Mouse (Mus musculus): ENCODE results near the gene Map3k13. TPM values are rescaled to one million over a fixed set of nuclear protein-coding genes. Genes with fewer than 3 reads are reported as not detected.

Gene Map3k13
- polyA plus RNA-seq, 1 experiment from 2014 or later, result 1.5 TPM

DNA sequence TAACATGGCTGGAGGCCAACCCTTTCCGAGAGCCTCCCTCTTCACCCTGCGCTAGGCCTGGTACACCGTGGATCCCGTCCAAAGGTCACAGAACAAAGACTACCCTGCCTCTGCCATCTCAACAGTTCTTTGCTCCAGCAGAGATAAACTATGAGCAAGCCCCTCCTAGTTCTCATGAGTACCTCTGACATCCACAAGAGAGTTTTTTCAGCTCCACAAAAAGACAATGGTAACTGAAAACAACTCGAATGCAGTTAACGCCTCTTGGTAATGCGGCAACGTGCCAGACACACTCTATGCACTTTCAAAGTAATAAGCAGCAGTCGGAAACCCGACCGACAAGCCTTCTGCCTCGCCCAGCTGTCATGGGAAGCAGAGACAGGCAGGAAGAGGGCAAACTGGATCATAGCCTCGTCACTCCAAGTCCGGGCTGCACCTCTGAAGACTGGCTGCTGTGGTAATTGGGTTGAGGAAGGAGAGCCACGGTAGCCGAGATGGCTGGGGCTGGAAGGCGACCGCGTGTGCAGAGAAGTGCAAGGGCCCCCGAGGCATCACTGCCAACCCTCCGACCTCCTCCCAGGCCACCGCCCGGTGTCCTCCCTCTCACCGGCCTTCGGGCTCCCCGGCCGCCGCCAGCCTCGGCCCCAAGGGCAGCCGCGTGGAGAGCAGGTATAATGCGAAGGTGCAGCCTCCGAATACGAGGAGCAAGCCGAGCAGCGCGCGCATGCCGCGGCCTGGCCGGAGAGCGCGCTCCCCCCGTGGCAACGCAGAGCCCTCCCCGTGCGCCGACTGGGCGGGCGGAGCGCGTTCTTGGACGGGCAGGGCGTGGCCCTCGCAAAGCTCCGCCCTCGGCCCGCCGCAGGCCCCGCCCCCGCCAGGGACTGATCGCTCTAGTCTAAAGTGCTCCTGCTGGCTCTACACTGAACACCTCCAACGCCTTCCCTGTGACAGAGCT, 152.9 kb downstream of the Map3k13 start, which contains the start of gene Tmem41a:
Gene Tmem41a (minus strand): TSS at position 792 of the 955 bp plus-strand sequence.
- Histone ChIP-seq H3K9me3 (no peaks in the 10 kb centered on the region), H3K27me3 (no peaks in the 10 kb centered on the region), H3K4me1 (no peaks in the 10 kb centered on the region), H3K36me3 (no peaks in the 10 kb centered on the region), H3K27ac (no peak within 1 kb of the TSS), H3K4me2 (replicated peaks) (peak within 1 kb of the TSS; percentile 66), H3K9ac (peak within 1 kb of the TSS; percentile 70), H3K4me3 (peak within 1 kb of the TSS; percentile 64)
- ATAC-seq (ENCODE audit: insufficient number of reproducible peaks, insufficient read depth, low FRiP score, low TSS enrichment), result peak; percentile 92
- 2% methylated on average over 63 of the region's 63 CpGs for WGBS

DNA sequence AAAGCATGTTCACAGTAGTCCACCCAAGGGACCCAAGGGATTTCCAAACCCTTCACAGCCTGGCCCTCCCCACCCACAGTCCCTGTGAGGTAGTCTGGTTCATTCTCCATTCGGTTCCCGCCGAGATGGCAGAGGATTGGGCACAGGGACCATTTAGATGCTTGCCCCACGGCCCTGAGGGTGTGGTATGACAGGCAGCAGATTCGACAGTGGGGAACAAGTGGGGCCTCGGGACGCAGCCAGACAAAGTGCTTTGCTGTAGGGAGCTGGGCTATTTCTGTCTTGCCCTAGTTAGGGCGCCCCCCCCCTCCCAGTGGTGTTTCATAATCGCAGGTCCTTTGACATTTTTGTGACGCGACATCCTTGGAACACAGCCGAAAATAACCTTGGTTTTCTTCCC, 161.4 kb downstream of the Map3k13 start:
- H3K4me1 ChIP-seq, result no peaks in the 10 kb centered on the region
- 71% methylated on average over 12 of the region's 12 CpGs for WGBS
- no peak for ATAC-seq (ENCODE audit: insufficient number of reproducible peaks, insufficient read depth, low FRiP score, low TSS enrichment)
- H3K4me2 ChIP-seq (replicated peaks), result no peak overlapping the region
- H3K27me3 ChIP-seq, result no peaks in the 10 kb centered on the region
- H3K9ac ChIP-seq, result no peak overlapping the region
- no peaks in the 10 kb centered on the region for H3K9me3 ChIP-seq
- H3K4me3 ChIP-seq, result no peak overlapping the region
- no peak overlapping the region for H3K27ac ChIP-seq
- no peaks in the 10 kb centered on the region for H3K36me3 ChIP-seq

DNA sequence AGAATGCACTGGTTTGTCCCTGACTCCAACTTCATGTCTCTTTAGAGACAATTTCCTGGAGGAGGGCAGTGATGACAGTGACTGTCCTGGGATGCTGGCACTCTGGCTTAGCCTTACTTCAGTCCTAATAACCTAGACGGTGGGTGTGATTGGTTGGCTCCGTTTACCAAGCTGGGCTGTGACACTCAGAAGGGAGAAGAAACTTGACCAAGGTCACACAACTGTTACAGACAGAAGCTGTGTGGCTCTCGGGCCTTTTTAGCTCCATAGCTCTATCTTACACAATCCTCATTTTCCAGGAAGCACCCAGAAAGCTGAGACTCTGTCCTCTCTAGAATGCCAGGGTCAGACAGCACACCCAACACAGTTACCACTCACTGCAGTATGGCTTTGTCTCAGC, 171.4 kb downstream of the Map3k13 start:
- no peak for ATAC-seq (ENCODE audit: insufficient number of reproducible peaks, insufficient read depth, low FRiP score, low TSS enrichment)
- H3K4me1 ChIP-seq, result no peaks in the 10 kb centered on the region
- no peak overlapping the region for H3K4me3 ChIP-seq
- H3K36me3 ChIP-seq, result no peaks in the 10 kb centered on the region
- no peak overlapping the region for H3K4me2 ChIP-seq (replicated peaks)
- 75% methylated on average over 3 of the region's 3 CpGs for WGBS
- H3K9ac ChIP-seq, result no peak overlapping the region
- H3K9me3 ChIP-seq, result no peaks in the 10 kb centered on the region
- H3K27me3 ChIP-seq, result no peaks in the 10 kb centered on the region
- no peak overlapping the region for H3K27ac ChIP-seq

DNA sequence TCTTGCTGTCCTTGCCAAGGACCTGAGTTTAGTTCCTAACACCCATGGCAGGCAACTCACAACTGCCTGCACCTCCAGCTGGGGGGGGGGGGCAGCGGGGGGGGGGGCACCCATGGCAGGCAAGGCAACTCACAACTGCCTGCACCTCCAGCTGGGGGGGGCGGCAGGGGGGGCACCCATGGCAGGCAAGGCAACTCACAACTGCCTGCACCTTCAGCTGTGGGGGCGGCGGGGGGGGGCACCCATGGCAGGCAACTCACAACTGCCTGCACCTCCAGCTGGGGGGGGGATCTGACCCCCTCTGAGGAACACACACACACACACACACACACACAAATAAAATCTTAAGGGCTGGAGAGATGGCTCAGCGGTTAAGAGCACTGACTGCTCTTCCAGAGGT, 175.7 kb downstream of the Map3k13 start:
- H3K27ac ChIP-seq, result no peak overlapping the region
- ATAC-seq (ENCODE audit: insufficient number of reproducible peaks, insufficient read depth, low FRiP score, low TSS enrichment), result no peak
- no peak overlapping the region for H3K9ac ChIP-seq
- no peak overlapping the region for H3K4me3 ChIP-seq
- no peaks in the 10 kb centered on the region for H3K9me3 ChIP-seq
- H3K4me2 ChIP-seq (replicated peaks), result no peak overlapping the region
- H3K4me1 ChIP-seq, result no peaks in the 10 kb centered on the region
- WGBS, result 71% methylated on average over 5 of the region's 5 CpGs
- H3K36me3 ChIP-seq, result no peaks in the 10 kb centered on the region
- no peaks in the 10 kb centered on the region for H3K27me3 ChIP-seq

- no peak for ATAC-seq (ENCODE audit: insufficient number of reproducible peaks, insufficient read depth, low FRiP score, low TSS enrichment)
- Histone ChIP-seq H3K9ac (no peak overlapping the region), H3K4me1 (no peaks in the 10 kb centered on the region), H3K27me3 (peaks cover 3% of the 10 kb centered on the region; the same call in 1 of the 2 replicates), H3K4me3 (no peak overlapping the region), H3K4me2 (replicated peaks) (no peak overlapping the region), H3K36me3 (no peaks in the 10 kb centered on the region), H3K27ac (no peak overlapping the region), H3K9me3 (no peaks in the 10 kb centered on the region)
- WGBS, result 85% methylated on average over 6 of the region's 6 CpGs
These were observed 176.4 kb downstream of the Map3k13 start for GRCm38 (mm10) chr16:21970536-21970935.

DNA sequence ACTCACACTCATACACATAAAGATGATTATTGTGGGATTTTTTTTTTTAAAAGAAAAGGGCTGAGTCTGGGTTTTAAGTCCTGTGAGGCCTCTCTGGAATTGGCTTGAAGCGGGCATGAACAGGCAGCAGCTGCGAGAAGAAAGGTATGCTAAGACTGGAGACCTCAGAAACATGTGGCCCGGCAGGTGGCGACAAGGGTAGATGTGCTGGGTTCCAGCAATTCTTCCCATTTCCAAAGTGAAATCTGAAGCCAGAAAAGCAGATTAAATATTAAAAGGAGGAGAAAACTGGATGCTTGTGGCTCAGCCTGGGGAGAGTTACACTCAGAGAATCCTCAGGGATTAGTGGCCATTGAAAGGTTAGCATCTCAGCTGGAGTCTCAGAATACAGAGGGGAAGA, 177.3 kb downstream of the Map3k13 start:
- H3K4me3 ChIP-seq, result no peak overlapping the region
- peaks cover 6% of the 10 kb centered on the region for H3K4me1 ChIP-seq
- no peaks in the 10 kb centered on the region for H3K36me3 ChIP-seq
- 42% methylated on average over 4 of the region's 4 CpGs for WGBS
- peaks cover 11% of the 10 kb centered on the region for H3K27me3 ChIP-seq
- H3K4me2 ChIP-seq (replicated peaks), result no peak overlapping the region
- no peaks in the 10 kb centered on the region for H3K9me3 ChIP-seq
- no peak overlapping the region for H3K9ac ChIP-seq
- ATAC-seq (ENCODE audit: insufficient number of reproducible peaks, insufficient read depth, low FRiP score, low TSS enrichment), result no peak
- H3K27ac ChIP-seq, result no peak overlapping the region

GRCm38 (mm10) chr16:21976203-21976602, 182.1 kb downstream of the Map3k13 start:
- peak overlapping the region; percentile 38 for H3K4me2 ChIP-seq (replicated peaks)
- no peak overlapping the region for H3K27ac ChIP-seq
- 4% methylated on average over 16 of the region's 16 CpGs for WGBS
- H3K4me1 ChIP-seq, result peaks cover 6% of the 10 kb centered on the region
- no peak overlapping the region for H3K4me3 ChIP-seq
- no peaks in the 10 kb centered on the region for H3K9me3 ChIP-seq
- no peak for ATAC-seq (ENCODE audit: insufficient number of reproducible peaks, insufficient read depth, low FRiP score, low TSS enrichment)
- H3K36me3 ChIP-seq, result no peaks in the 10 kb centered on the region
- H3K27me3 ChIP-seq, result peaks cover 11% of the 10 kb centered on the region
- H3K9ac ChIP-seq, result peak overlapping the region; percentile 31; the same call in 1 of the 2 replicates

GRCm38 (mm10) chr16:21977347-21977746, 183.2 kb downstream of the Map3k13 start:
- H3K27ac ChIP-seq, result no peak overlapping the region
- no peaks in the 10 kb centered on the region for H3K36me3 ChIP-seq
- H3K4me1 ChIP-seq, result peaks cover 6% of the 10 kb centered on the region
- no peak for ATAC-seq (ENCODE audit: insufficient number of reproducible peaks, insufficient read depth, low FRiP score, low TSS enrichment)
- peaks cover 11% of the 10 kb centered on the region for H3K27me3 ChIP-seq
- H3K4me3 ChIP-seq, result no peak overlapping the region
- 53% methylated on average over 5 of the region's 5 CpGs for WGBS
- no peak overlapping the region for H3K9ac ChIP-seq
- no peaks in the 10 kb centered on the region for H3K9me3 ChIP-seq
- H3K4me2 ChIP-seq (replicated peaks), result no peak overlapping the region

Other genes starting within 250 kb of the Map3k13 start
- 27.0 and 27.5 TPM in 2 replicates for gene 2510009E07Rik, start 99.7 kb upstream of the Map3k13 start, polyA plus RNA-seq (2016; fragmentation: Nextera tagmentation; extraction: Ambion mirVana)
- gene Ehhadh, start 6.5 kb upstream of the Map3k13 start, polyA plus RNA-seq (2016; fragmentation: Nextera tagmentation; extraction: Ambion mirVana), result 2.0 and 2.4 TPM in 2 replicates
- 34.8 and 34.9 TPM in 2 replicates for gene Tmem41a, start 153.2 kb downstream of the Map3k13 start, polyA plus RNA-seq (2016; fragmentation: Nextera tagmentation; extraction: Ambion mirVana)
- 0.14 and 0.28 TPM in 2 replicates for gene Liph, start 201.3 kb downstream of the Map3k13 start, polyA plus RNA-seq (2016; fragmentation: Nextera tagmentation; extraction: Ambion mirVana)
- 62.7 and 68.3 TPM in 2 replicates for gene Senp2, start 215.1 kb downstream of the Map3k13 start, polyA plus RNA-seq (2016; fragmentation: Nextera tagmentation; extraction: Ambion mirVana)